Mouse (Mus musculus): Measurements from ENCODE around the gene Crhr1.

Gene Crhr1

DNA sequence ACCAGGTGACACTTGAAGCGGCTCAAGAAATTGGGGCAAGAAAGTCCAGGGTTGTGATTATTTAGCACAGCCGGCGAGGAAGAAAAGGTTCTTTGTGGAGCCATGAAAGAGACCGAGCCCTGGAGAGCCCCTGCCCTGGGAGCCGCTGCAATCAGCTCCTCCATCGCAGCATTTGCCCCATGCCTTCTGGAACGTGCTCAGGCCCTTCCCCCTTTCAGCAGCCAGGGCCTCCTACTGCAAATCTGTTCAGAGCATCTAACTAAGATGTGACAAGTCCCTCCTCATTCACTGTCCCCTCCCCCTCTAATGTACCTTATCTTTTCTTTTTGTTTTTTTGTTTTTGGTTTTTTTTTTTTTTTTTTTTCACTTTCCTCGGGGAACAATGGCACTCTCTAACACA, 30.0 kb upstream of the Crhr1 start:
- Histone ChIP-seq H3K9me3 (ENCODE audit: low read length) (no peaks in the 10 kb centered on the region), H3K27me3 (ENCODE audit: insufficient read depth, low read length) (peaks cover 58% of the 10 kb centered on the region), H3K4me1 (replicated peaks; ENCODE audit: low read depth, low read length) (no peaks in the 10 kb centered on the region), H3K4me3 (replicated peaks; ENCODE audit: low read length) (no peak overlapping the region), H3K36me3 (ENCODE audit: insufficient read depth, low read length) (no peaks in the 10 kb centered on the region)
- TF ChIP-seq CTCF (conservative IDR thresholded peaks at IDR 0.05; ENCODE audit: low read length) (no peak), NANOG (IDR thresholded peaks at IDR 0.05; ENCODE audit: borderline replicate concordance, low read length) (no peak), POU5F1 (IDR thresholded peaks at IDR 0.05; ENCODE audit: borderline replicate concordance, low read length) (no peak)

DNA sequence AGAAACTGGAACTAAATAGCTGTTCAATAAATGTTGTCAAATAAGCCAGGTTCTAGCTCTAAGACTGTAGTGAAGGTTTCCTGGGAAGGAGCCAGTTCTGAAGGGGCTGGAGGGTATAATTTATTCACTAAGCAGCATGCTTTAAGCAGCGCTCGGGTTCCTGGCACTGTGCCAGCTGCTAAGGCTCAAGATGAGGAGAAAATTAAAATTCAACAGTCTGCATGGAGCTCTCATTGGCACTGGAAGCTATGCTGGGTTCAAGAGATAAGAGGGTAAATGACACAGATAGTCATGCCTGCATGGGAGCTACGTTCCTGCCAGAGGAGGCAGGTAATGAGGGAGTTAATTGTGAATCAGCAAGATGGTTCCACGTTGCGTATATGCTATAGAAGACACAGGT, 26.3 kb upstream of the Crhr1 start:
- Histone ChIP-seq H3K4me3 (replicated peaks; ENCODE audit: low read length) (no peak overlapping the region), H3K27me3 (ENCODE audit: insufficient read depth, low read length) (peaks cover 49% of the 10 kb centered on the region), H3K4me1 (replicated peaks; ENCODE audit: low read depth, low read length) (peaks cover 4% of the 10 kb centered on the region; the same call in 1 of the 2 replicates), H3K9me3 (ENCODE audit: low read length) (no peaks in the 10 kb centered on the region), H3K36me3 (ENCODE audit: insufficient read depth, low read length) (no peaks in the 10 kb centered on the region)
- TF ChIP-seq POU5F1 (IDR thresholded peaks at IDR 0.05; ENCODE audit: borderline replicate concordance, low read length) (no peak), NANOG (IDR thresholded peaks at IDR 0.05; ENCODE audit: borderline replicate concordance, low read length) (no peak), CTCF (conservative IDR thresholded peaks at IDR 0.05; ENCODE audit: low read length) (no peak)

DNA sequence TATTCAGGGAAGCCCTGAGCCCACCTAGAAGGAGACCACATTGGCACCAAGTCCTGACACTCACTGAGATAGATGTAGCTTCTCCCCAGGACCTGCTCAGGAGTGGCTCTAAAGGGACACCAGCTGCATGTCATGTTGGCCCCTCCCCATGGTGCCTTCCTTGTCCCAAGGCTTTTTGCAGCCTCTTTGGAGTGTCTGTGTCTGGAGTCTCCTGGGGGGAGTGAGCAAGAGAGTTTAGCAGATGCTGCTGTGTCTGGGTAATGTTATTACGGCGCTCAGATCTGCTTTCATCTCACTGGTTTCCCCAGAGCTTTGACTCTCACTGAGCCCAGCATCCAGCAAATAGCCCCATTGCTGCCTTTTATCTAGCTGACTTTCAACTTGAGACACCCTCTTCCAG, 25.7 kb upstream of the Crhr1 start:
- no peaks in the 10 kb centered on the region for H3K9me3 ChIP-seq (ENCODE audit: low read length)
- H3K4me1 ChIP-seq (replicated peaks; ENCODE audit: low read depth, low read length) = peaks cover 4% of the 10 kb centered on the region; the same call in 1 of the 2 replicates
- H3K4me3 ChIP-seq (replicated peaks; ENCODE audit: low read length) = no peak overlapping the region
- no peak for TF ChIP-seq NANOG (IDR thresholded peaks at IDR 0.05; ENCODE audit: borderline replicate concordance, low read length)
- TF ChIP-seq CTCF (conservative IDR thresholded peaks at IDR 0.05; ENCODE audit: low read length) = no peak
- no peaks in the 10 kb centered on the region for H3K36me3 ChIP-seq (ENCODE audit: insufficient read depth, low read length)
- H3K27me3 ChIP-seq (ENCODE audit: insufficient read depth, low read length) = peaks cover 47% of the 10 kb centered on the region

DNA sequence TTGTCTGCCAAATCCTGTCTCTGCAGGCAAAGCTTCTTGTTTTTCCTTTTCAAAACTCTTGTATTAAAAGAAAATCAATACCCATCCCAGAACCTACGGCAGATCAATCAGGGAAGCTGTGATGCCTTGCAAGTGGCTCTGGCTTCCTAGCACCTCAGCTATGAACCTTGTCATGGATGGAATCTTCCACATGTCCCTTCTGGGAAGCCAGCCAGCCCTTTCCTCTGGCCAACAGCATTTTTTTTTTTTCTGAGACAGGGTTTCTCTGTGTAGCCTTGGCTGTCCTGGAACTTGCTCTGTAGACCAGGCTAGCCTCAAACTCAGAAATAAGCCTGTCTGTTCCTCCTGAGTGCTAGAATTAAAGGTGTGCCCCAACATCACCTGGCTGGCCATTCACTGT, 22.3 kb upstream of the Crhr1 start:
- Histone ChIP-seq H3K9me3 (ENCODE audit: low read length) (no peaks in the 10 kb centered on the region), H3K27me3 (ENCODE audit: insufficient read depth, low read length) (peaks cover 38% of the 10 kb centered on the region), H3K4me3 (replicated peaks; ENCODE audit: low read length) (no peak overlapping the region), H3K4me1 (replicated peaks; ENCODE audit: low read depth, low read length) (peaks cover 26% of the 10 kb centered on the region), H3K36me3 (ENCODE audit: insufficient read depth, low read length) (no peaks in the 10 kb centered on the region)
- no peak for TF ChIP-seq CTCF (conservative IDR thresholded peaks at IDR 0.05; ENCODE audit: low read length)
- no peak for TF ChIP-seq NANOG (IDR thresholded peaks at IDR 0.05; ENCODE audit: borderline replicate concordance, low read length)
- no peak for TF ChIP-seq POU5F1 (IDR thresholded peaks at IDR 0.05; ENCODE audit: borderline replicate concordance, low read length)

DNA sequence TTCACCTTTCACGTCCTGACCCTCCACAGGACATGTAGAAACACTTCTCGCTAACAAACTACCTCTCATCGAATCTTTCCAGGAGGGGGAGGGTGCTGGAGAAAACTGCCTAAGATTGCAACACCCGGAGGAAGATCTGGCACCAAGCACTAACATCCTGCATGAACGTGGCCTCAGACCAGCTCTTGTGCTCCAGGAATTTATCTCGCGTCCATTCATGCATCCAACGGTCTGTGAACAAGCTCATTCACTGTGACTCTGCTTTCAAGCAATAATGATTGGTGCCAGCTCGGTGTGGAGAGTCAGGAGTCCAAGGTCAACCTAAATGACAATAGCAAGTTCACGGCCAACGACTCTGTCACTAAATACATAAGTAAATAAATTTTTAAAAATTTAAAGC, 20.8 kb upstream of the Crhr1 start:
- peaks cover 34% of the 10 kb centered on the region for H3K27me3 ChIP-seq (ENCODE audit: insufficient read depth, low read length)
- H3K4me3 ChIP-seq (replicated peaks; ENCODE audit: low read length) = no peak overlapping the region
- TF ChIP-seq NANOG (IDR thresholded peaks at IDR 0.05; ENCODE audit: borderline replicate concordance, low read length) = no peak
- TF ChIP-seq POU5F1 (IDR thresholded peaks at IDR 0.05; ENCODE audit: borderline replicate concordance, low read length) = no peak
- TF ChIP-seq CTCF (conservative IDR thresholded peaks at IDR 0.05; ENCODE audit: low read length) = no peak
- H3K4me1 ChIP-seq (replicated peaks; ENCODE audit: low read depth, low read length) = peaks cover 26% of the 10 kb centered on the region
- H3K9me3 ChIP-seq (ENCODE audit: low read length) = no peaks in the 10 kb centered on the region
- H3K36me3 ChIP-seq (ENCODE audit: insufficient read depth, low read length) = no peaks in the 10 kb centered on the region

DNA sequence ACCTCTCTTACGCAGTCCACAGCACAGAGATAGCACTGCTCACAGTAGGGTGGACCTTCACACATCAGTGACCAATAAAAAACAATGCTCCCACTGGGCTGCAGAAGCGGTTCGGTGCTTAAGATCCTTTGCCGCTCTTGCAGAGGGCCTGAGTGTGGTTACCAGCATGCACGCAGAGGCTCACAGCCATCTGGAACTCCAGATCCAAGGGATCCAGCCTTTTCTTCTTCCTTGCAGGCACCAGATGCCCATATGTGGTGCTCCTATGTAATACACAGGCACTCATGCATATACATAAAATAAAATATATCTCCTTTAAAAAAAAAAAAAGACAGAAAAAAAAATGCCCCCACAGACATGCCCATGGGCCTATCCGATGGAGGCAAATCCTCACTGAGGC, 19.0 kb upstream of the Crhr1 start:
- H3K27me3 ChIP-seq (ENCODE audit: insufficient read depth, low read length) = peaks cover 28% of the 10 kb centered on the region
- peaks cover 26% of the 10 kb centered on the region for H3K4me1 ChIP-seq (replicated peaks; ENCODE audit: low read depth, low read length)
- TF ChIP-seq NANOG (IDR thresholded peaks at IDR 0.05; ENCODE audit: borderline replicate concordance, low read length) (no peak), POU5F1 (IDR thresholded peaks at IDR 0.05; ENCODE audit: borderline replicate concordance, low read length) (no peak), CTCF (conservative IDR thresholded peaks at IDR 0.05; ENCODE audit: low read length) (no peak)
- H3K36me3 ChIP-seq (ENCODE audit: insufficient read depth, low read length) = no peaks in the 10 kb centered on the region
- H3K4me3 ChIP-seq (replicated peaks; ENCODE audit: low read length) = no peak overlapping the region
- no peaks in the 10 kb centered on the region for H3K9me3 ChIP-seq (ENCODE audit: low read length)

DNA sequence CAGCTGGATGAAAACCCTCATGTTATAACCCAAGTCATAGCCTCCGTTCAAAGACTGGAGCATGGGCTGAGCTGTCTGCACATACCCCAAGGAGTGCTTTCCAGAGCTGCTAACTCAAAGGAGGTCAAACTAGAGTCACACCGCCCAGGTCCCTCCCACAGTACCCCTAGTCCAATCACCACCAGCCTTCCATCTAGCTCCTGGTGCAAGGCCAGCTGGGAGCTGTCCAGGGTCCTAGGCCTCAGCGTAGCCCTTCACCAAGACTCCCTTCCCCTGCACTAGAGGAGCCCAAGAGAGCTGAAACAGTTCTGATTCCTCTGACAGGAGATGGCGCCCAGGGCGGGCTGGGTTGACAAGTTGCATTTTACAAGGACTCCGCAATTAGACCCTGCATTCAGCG, 18.0 kb upstream of the Crhr1 start:
- Histone ChIP-seq H3K27me3 (ENCODE audit: insufficient read depth, low read length) (peaks cover 22% of the 10 kb centered on the region), H3K4me3 (replicated peaks; ENCODE audit: low read length) (no peak overlapping the region), H3K9me3 (ENCODE audit: low read length) (peaks cover 5% of the 10 kb centered on the region), H3K4me1 (replicated peaks; ENCODE audit: low read depth, low read length) (peaks cover 26% of the 10 kb centered on the region), H3K36me3 (ENCODE audit: insufficient read depth, low read length) (no peaks in the 10 kb centered on the region)
- TF ChIP-seq POU5F1 (IDR thresholded peaks at IDR 0.05; ENCODE audit: borderline replicate concordance, low read length) = no peak
- no peak for TF ChIP-seq NANOG (IDR thresholded peaks at IDR 0.05; ENCODE audit: borderline replicate concordance, low read length)
- TF ChIP-seq CTCF (conservative IDR thresholded peaks at IDR 0.05; ENCODE audit: low read length) = no peak

DNA sequence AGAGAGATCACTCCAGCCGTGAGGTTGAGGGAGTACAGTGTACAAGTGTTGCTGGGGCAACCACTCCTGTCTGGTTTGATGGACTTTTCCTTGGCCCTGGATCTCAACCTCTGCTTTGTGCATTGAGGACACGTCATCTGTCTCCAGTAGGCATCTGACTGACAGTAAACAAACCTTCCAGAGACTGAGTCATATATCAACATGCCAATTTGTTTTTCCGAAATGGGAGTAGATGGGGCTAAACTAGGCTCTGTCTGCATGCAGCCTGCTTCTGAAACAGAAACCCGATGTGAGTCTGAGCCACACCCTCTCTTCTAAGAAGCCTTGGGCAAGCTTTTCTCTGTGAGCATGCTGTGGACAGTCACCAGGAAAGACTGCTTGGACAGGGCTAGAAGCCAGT, 14.3 kb upstream of the Crhr1 start:
- H3K4me1 ChIP-seq (replicated peaks; ENCODE audit: low read depth, low read length) = peaks cover 22% of the 10 kb centered on the region
- H3K9me3 ChIP-seq (ENCODE audit: low read length) = peaks cover 5% of the 10 kb centered on the region
- no peak overlapping the region for H3K4me3 ChIP-seq (replicated peaks; ENCODE audit: low read length)
- TF ChIP-seq CTCF (conservative IDR thresholded peaks at IDR 0.05; ENCODE audit: low read length) (no peak), POU5F1 (IDR thresholded peaks at IDR 0.05; ENCODE audit: borderline replicate concordance, low read length) (no peak), NANOG (IDR thresholded peaks at IDR 0.05; ENCODE audit: borderline replicate concordance, low read length) (no peak)
- no peaks in the 10 kb centered on the region for H3K36me3 ChIP-seq (ENCODE audit: insufficient read depth, low read length)
- H3K27me3 ChIP-seq (ENCODE audit: insufficient read depth, low read length) = peaks cover 17% of the 10 kb centered on the region

DNA sequence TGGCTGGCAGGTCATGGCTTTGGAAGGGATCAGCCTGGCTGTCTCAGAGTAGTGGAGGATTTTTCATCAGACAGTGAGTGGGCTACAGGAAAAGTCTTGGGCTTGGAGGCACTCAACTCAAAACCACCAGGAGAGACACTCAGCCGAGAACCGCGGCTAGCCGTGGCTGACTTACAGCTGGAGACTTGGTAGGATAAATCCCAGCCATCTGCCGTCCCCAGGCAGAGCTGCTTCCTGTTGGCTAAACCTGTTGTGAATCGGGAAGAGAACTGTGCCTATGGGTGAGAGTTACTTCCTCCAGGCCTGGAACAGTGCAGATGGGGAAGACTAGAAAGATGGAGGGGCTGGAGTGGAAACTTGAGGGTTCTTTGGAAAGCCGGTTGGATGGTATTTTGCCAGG, 9.7 kb upstream of the Crhr1 start:
- TF ChIP-seq POU5F1 (IDR thresholded peaks at IDR 0.05; ENCODE audit: borderline replicate concordance, low read length) (no peak), NANOG (IDR thresholded peaks at IDR 0.05; ENCODE audit: borderline replicate concordance, low read length) (no peak), CTCF (conservative IDR thresholded peaks at IDR 0.05; ENCODE audit: low read length) (no peak)
- H3K27me3 ChIP-seq (ENCODE audit: insufficient read depth, low read length) = peaks cover 8% of the 10 kb centered on the region; the same call in 1 of the 2 replicates
- H3K4me1 ChIP-seq (replicated peaks; ENCODE audit: low read depth, low read length) = peaks cover 5% of the 10 kb centered on the region; the same call in 1 of the 2 replicates
- no peaks in the 10 kb centered on the region for H3K36me3 ChIP-seq (ENCODE audit: insufficient read depth, low read length)
- peaks cover 5% of the 10 kb centered on the region for H3K9me3 ChIP-seq (ENCODE audit: low read length)
- no peak overlapping the region for H3K4me3 ChIP-seq (replicated peaks; ENCODE audit: low read length)

Data from E14TG2a.4 (cell line).